24 mouse cellular contexts compared by ENCODE assay signal in genomic region chr4:85149726-85150125, GRCm38 (mm10). TPM values are rescaled to one million over a fixed set of nuclear protein-coding genes. Genes with fewer than 3 reads are reported as not detected.
"Had no signal": no experiment of that assay in that cellular context is flagged by ENCODE, and none has a peak within 500 bp of the region (broad histone marks: within the 10 kb centered on the region; RNA-seq: fewer than 3 reads in every experiment).

No protein-coding gene starts in this region.

- H3K9ac ChIP-seq: heart, embryonic 12.5 days; hindbrain, embryonic 12.5 days; hindbrain, embryonic 14.5 days; intestine, embryonic 15.5 days; limb, embryonic 12.5 days; liver, embryonic 13.5 days had no signal

- H3K27ac ChIP-seq: gastrocnemius, adult 2 months; heart, embryonic 10.5 days; hindbrain, embryonic 10.5 days; hindbrain, embryonic 12.5 days; hindbrain, embryonic 14.5 days; intestine, embryonic 15.5 days; layer of hippocampus, adult 2 months; left cerebral cortex, adult 2 months; limb, embryonic 10.5 days; limb, embryonic 12.5 days; liver, embryonic 13.5 days had no signal

- H3K4me2 ChIP-seq: heart, embryonic 12.5 days; hindbrain, embryonic 12.5 days; hindbrain, embryonic 14.5 days; intestine, embryonic 15.5 days; limb, embryonic 12.5 days; liver, embryonic 11.5 days; liver, embryonic 13.5 days had no signal

- ATAC-seq: hindbrain, embryonic 16.5 days; inflammation-experienced regulatory T-cells, adult 6 months; intestine, embryonic 15.5 days; intestine, postnatal 0 days had no signal

- H3K36me3 ChIP-seq: heart, embryonic 10.5 days; heart, embryonic 12.5 days; hindbrain, embryonic 10.5 days; hindbrain, embryonic 12.5 days; intestine, embryonic 15.5 days; limb, embryonic 10.5 days; limb, embryonic 12.5 days; liver, embryonic 13.5 days had no signal

- H3K27me3 ChIP-seq: heart, embryonic 12.5 days; hindbrain, embryonic 12.5 days; intestine, embryonic 15.5 days; limb, embryonic 12.5 days; liver, embryonic 13.5 days had no signal

- H3K9me3 ChIP-seq: heart, embryonic 10.5 days; heart, embryonic 12.5 days; hindbrain, embryonic 10.5 days; hindbrain, embryonic 12.5 days; intestine, embryonic 15.5 days; limb, embryonic 10.5 days; limb, embryonic 12.5 days; liver, embryonic 13.5 days had no signal

- DNase-seq: gastrocnemius, adult 2 months; gastrocnemius, postnatal 10 days; gastrocnemius, postnatal 25 days; heart, adult 18-20 months; heart, postnatal 10 days; heart, postnatal 4 days; kidney, adult 2 months; kidney, postnatal 25 days; liver; liver, embryonic 13.5 days had no signal

- H3K4me1 ChIP-seq: heart, embryonic 10.5 days; heart, embryonic 12.5 days; hindbrain, embryonic 10.5 days; hindbrain, embryonic 12.5 days; intestine, embryonic 15.5 days; limb, embryonic 10.5 days; limb, embryonic 12.5 days; liver, embryonic 13.5 days had no signal

- H3K4me3 ChIP-seq: gastrocnemius, adult 2 months; heart, embryonic 10.5 days; heart, embryonic 12.5 days; hindbrain, embryonic 10.5 days; hindbrain, embryonic 12.5 days; intestine, embryonic 15.5 days; layer of hippocampus, adult 2 months; left cerebral cortex, adult 2 months; limb, embryonic 10.5 days; limb, embryonic 12.5 days; liver, embryonic 13.5 days had no signal

RNA-seq across cellular contexts. Expression of gene Sh3gl2, which starts 55.2 kb away (rescaled TPM):
- polyA plus RNA-seq: inflammation-experienced regulatory T-cells, adult 6 months had no signal
